Mouse (Mus musculus): ENCODE data around the gene Cyp4f39. TPM values are rescaled to one million over a fixed set of nuclear protein-coding genes. Genes with fewer than 3 reads are reported as not detected.
"Not testable (repeated sequence)": the region's sequence is repeated elsewhere in the genome, so short reads cannot be mapped to it uniquely, and the experiment has no call there.

Cyp4f39 gene
- polyA plus RNA-seq, 1 experiment from 2014 or later, result 0.23 TPM

- 95% methylated on average over 1 of the region's 1 CpGs for WGBS
- H3K4me3 ChIP-seq, result no peak overlapping the region
- H3K4me1 ChIP-seq, result no peaks in the 10 kb centered on the region
- no peak overlapping the region for H3K4me2 ChIP-seq (replicated peaks)
- no peaks in the 10 kb centered on the region for H3K9me3 ChIP-seq
- H3K27ac ChIP-seq (replicated peaks), result no peak overlapping the region
- H3K9ac ChIP-seq (replicated peaks), result no peak overlapping the region
- no peak for ATAC-seq (replicated peaks)
- H3K36me3 ChIP-seq, result no peaks in the 10 kb centered on the region
- H3K27me3 ChIP-seq, result no peaks in the 10 kb centered on the region
Measured at GRCm38 (mm10) chr17:32477204-32477603, 24.7 kb downstream of the Cyp4f39 start.

DNA sequence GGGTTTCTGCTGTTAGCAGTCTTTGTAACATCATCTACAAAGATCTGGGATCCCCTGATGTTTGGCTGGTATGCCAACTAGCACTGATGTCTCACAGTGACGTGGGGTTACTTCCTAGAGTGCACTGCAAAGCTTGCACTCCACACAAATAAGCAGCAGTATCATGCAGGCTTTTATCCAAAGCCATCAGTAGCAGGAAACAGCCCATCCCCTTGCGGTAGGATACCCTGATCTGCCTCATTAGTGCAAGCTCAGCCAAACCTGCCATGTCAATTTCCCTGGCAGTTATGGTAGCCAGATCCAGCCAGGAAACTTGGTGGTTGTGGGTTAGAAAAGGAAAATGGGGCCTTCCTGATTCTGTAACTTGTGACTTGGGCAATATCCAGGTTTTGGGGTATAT lies 26.2 kb downstream of the Cyp4f39 start:
- Histone ChIP-seq H3K9ac (replicated peaks) (no peak overlapping the region), H3K4me3 (no peak overlapping the region), H3K27ac (replicated peaks) (no peak overlapping the region), H3K9me3 (no peaks in the 10 kb centered on the region), H3K4me2 (replicated peaks) (no peak overlapping the region), H3K36me3 (no peaks in the 10 kb centered on the region), H3K4me1 (peaks cover 3% of the 10 kb centered on the region; the same call in 1 of the 2 replicates), H3K27me3 (no peaks in the 10 kb centered on the region)
- 61% methylated on average over 2 of the region's 2 CpGs for WGBS
- ATAC-seq (replicated peaks), result no peak

GRCm38 (mm10) chr17:32479554-32480506 lies 27.3 kb downstream of the Cyp4f39 start:
- H3K4me3 ChIP-seq, result no peak overlapping the region
- no peaks in the 10 kb centered on the region for H3K9me3 ChIP-seq
- 15% methylated on average over 7 of the region's 8 CpGs for WGBS
- no peaks in the 10 kb centered on the region for H3K27me3 ChIP-seq
- no peak overlapping the region for H3K4me2 ChIP-seq (replicated peaks)
- no peaks in the 10 kb centered on the region for H3K36me3 ChIP-seq
- H3K27ac ChIP-seq (replicated peaks), result no peak overlapping the region
- peaks cover 3% of the 10 kb centered on the region; the same call in 1 of the 2 replicates for H3K4me1 ChIP-seq
- H3K9ac ChIP-seq (replicated peaks), result no peak overlapping the region
- no peak for ATAC-seq (replicated peaks)

GRCm38 (mm10) chr17:32481766-32482165 lies 29.2 kb downstream of the Cyp4f39 start:
- Histone ChIP-seq H3K27me3 (no peaks in the 10 kb centered on the region), H3K4me3 (no peak overlapping the region), H3K27ac (replicated peaks) (no peak overlapping the region), H3K4me1 (peaks cover 3% of the 10 kb centered on the region; the same call in 1 of the 2 replicates), H3K4me2 (replicated peaks) (no peak overlapping the region), H3K9ac (replicated peaks) (no peak overlapping the region), H3K36me3 (no peaks in the 10 kb centered on the region), H3K9me3 (no peaks in the 10 kb centered on the region)
- WGBS, result 90% methylated on average over 14 of the region's 14 CpGs
- ATAC-seq (replicated peaks), result no peak

- Histone ChIP-seq H3K27ac (replicated peaks) (no peak overlapping the region), H3K9ac (replicated peaks) (no peak overlapping the region), H3K4me2 (replicated peaks) (peak overlapping the region; percentile 39), H3K36me3 (no peaks in the 10 kb centered on the region), H3K27me3 (no peaks in the 10 kb centered on the region), H3K9me3 (no peaks in the 10 kb centered on the region), H3K4me3 (peak overlapping the region; percentile 27), H3K4me1 (peaks cover 3% of the 10 kb centered on the region; the same call in 1 of the 2 replicates)
- 0 out of 2 replicates have a peak, but pooled peaks have one; percentile 32 for ATAC-seq (replicated peaks)
- 16% methylated on average over 18 of the region's 18 CpGs for WGBS
Measured at GRCm38 (mm10) chr17:32483200-32483599, 30.7 kb downstream of the Cyp4f39 start.

- Histone ChIP-seq H3K27ac (replicated peaks) (no peak overlapping the region), H3K4me3 (peak overlapping the region; percentile 34), H3K9ac (replicated peaks) (peak overlapping the region; percentile 40; the same call in 1 of the 2 replicates), H3K4me2 (replicated peaks) (peak overlapping the region; percentile 43), H3K36me3 (no peaks in the 10 kb centered on the region), H3K4me1 (0 out of 2 replicates have a peak, but pooled peaks cover 4% of the 10 kb centered on the region), H3K9me3 (0 out of 2 replicates have a peak, but pooled peaks cover 3% of the 10 kb centered on the region), H3K27me3 (no peaks in the 10 kb centered on the region)
- peak; percentile 70; the same call in 1 of the 2 replicates for ATAC-seq (replicated peaks)
- WGBS, result 6% methylated on average over 30 of the region's 30 CpGs
Measured at GRCm38 (mm10) chr17:32492349-32492980, 39.9 kb downstream of the Cyp4f39 start.

DNA sequence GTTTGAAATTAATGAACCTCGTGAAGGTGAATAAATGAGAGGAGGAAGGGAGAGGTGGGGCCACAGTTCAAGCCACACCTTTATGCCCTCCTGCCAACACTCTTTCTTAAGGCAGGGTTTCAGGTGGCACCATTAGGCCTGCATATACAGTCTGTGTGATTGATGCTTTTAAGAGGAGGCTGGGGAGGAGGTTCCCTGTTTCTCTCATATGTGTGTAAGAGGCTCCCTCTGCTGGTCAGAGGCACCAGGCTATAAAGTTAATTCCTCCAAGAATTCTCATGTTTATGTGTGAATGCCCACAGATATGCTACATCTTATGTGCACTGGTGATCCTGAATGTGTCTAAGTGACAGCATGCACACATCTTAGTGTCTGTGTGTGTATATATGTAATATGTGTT lies 42.1 kb downstream of the Cyp4f39 start:
- Histone ChIP-seq H3K4me3 (no peak overlapping the region), H3K4me1 (0 out of 2 replicates have a peak, but pooled peaks cover 4% of the 10 kb centered on the region), H3K9ac (replicated peaks) (no peak overlapping the region), H3K4me2 (replicated peaks) (no peak overlapping the region), H3K27ac (replicated peaks) (no peak overlapping the region), H3K27me3 (no peaks in the 10 kb centered on the region), H3K9me3 (0 out of 2 replicates have a peak, but pooled peaks cover 3% of the 10 kb centered on the region), H3K36me3 (no peaks in the 10 kb centered on the region)
- ATAC-seq (replicated peaks), result peak; percentile 78
- 71% methylated on average over 1 of the region's 1 CpGs for WGBS

DNA sequence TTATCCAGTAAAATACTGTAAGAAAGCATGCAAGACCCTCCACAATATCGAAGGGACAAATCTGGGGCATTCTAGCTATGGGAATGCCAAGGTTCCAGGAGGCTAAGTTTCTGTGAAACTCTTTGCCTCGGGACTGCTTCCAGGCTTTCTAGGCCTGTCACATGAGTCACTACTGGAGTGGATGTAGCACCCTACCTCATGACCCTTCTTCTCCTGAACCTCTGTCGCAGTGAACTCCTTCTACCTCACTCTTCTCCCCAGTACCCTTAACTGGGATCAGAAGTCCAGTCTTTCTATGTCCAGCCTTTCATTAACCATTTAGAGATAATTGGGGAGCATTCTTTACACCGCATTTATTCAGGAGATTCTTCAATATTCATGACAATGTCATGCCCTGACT lies 48.0 kb downstream of the Cyp4f39 start:
- H3K9ac ChIP-seq (replicated peaks); H3K4me2 ChIP-seq (replicated peaks); H3K27ac ChIP-seq (replicated peaks); H3K36me3 ChIP-seq; H3K9me3 ChIP-seq; H3K27me3 ChIP-seq; H3K4me1 ChIP-seq; ATAC-seq (replicated peaks); H3K4me3 ChIP-seq: not testable (repeated sequence)
- WGBS, result 86% methylated on average over 4 of the region's 4 CpGs

DNA sequence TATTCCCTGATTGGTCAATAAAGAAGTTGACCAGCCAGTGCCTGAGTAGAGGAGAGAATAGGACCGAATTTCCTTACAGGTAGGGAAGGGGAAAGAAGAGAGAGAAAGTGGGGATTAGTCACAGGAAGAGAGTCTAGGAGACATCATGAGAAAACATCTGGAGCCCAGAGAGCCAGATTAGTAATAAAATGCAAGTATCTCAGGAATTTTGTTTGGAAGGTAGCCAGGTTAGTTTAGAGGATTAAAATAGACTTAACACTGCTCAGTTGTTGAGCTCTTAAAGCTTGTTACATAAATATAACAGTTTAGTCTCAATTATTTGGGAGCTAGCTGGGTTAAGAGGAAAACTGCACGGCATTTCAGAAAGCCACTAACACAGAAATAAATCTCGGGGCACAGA lies 48.5 kb downstream of the Cyp4f39 start:
- no peak for ATAC-seq (replicated peaks)
- Histone ChIP-seq H3K9ac (replicated peaks) (no peak overlapping the region), H3K27ac (replicated peaks) (no peak overlapping the region), H3K4me3 (no peak overlapping the region), H3K9me3 (no peaks in the 10 kb centered on the region), H3K36me3 (no peaks in the 10 kb centered on the region), H3K27me3 (no peaks in the 10 kb centered on the region), H3K4me1 (peaks cover 7% of the 10 kb centered on the region), H3K4me2 (replicated peaks) (no peak overlapping the region)
- WGBS, result 59% methylated on average over 3 of the region's 3 CpGs

GRCm38 (mm10) chr17:32503111-32503510 lies 50.6 kb downstream of the Cyp4f39 start:
- peaks cover 20% of the 10 kb centered on the region for H3K4me1 ChIP-seq
- H3K9ac ChIP-seq (replicated peaks), result no peak overlapping the region
- no peaks in the 10 kb centered on the region for H3K9me3 ChIP-seq
- no peaks in the 10 kb centered on the region for H3K27me3 ChIP-seq
- no peak overlapping the region for H3K4me2 ChIP-seq (replicated peaks)
- no peak overlapping the region for H3K27ac ChIP-seq (replicated peaks)
- H3K4me3 ChIP-seq, result no peak overlapping the region
- WGBS, result 89% methylated on average over 2 of the region's 2 CpGs
- no peaks in the 10 kb centered on the region for H3K36me3 ChIP-seq
- ATAC-seq (replicated peaks), result no peak

- Histone ChIP-seq H3K36me3 (no peaks in the 10 kb centered on the region), H3K27ac (replicated peaks) (peak within 1 kb of the TSS; percentile 73), H3K9ac (replicated peaks) (peak within 1 kb of the TSS; percentile 53), H3K27me3 (no peaks in the 10 kb centered on the region), H3K4me1 (peaks cover 20% of the 10 kb centered on the region), H3K9me3 (no peaks in the 10 kb centered on the region), H3K4me3 (peak within 1 kb of the TSS; percentile 52), H3K4me2 (replicated peaks) (peak within 1 kb of the TSS; percentile 86)
- ATAC-seq (replicated peaks), result peak; percentile 90
- WGBS, result under 1% methylated on average over 28 of the region's 30 CpGs
Measured at GRCm38 (mm10) chr17:32505851-32506728, 53.6 kb downstream of the Cyp4f39 start, which contains the start of gene Cyp4f17. Gene Cyp4f17 (plus strand): TSS chr17:32506050.

Data from forebrain, embryonic 15.5 days (tissue).